Mouse (Mus musculus) adrenal gland, postnatal 14 days (tissue): ENCODE measurements at regions not wholly inside any gene's neighbourhood (a gene's known extent, or its start where the extent isn't known, plus 50 kb on each side); places are given as distances from the start of the nearest gene placed in this dataset.

ENCODE experiments used
- DNase-seq: peaks from one replicate; pipeline ENCODE4 v3.0.0; 2021; ENCODE audit warnings: mixed read lengths

DNA sequence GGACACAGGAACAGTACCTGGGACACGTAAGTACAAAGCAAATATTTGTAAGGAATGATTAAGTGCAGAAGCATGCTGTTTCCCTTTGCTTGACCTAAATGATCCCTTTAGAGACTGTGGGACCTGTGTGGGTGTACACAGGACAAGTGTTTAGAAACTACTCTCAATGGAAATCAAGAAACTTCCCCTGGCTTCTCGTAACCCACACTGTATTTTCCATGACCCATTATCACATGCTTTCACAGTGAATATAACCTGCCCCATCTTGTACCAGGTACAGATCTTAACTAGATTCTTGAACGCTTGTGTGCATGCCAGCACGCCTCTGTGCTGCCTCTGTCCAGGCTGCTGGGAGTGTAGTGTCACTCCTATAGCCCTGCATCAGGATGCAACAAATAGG is 177.8 kb upstream of the Ahr start:
- DNase-seq: no peak

DNA sequence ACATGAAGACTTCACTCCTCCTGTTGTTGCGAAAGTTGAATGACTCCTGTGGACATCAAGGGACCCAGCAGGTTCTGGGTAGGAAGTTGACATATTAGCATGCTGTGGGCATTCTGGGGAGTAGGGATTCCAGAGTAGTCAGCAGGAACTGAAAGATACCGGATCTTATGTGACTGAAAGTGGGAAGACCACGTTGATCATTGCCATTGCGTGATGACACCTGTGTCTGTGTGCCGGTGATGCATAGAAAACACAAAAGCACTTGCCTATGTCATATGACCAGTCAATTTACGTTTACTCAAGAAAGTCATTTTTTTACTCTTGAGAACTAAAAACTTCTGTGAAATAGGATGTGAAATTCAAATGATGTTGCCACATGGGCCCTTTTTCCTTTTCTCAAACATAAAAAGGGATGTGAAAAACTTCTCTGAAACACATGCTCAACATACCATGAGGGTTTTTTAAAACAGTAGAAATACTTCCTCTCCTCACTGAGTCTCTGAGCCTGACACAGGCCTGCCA is 176.8 kb upstream of the Ahr start:
- DNase-seq: no peak

DNA sequence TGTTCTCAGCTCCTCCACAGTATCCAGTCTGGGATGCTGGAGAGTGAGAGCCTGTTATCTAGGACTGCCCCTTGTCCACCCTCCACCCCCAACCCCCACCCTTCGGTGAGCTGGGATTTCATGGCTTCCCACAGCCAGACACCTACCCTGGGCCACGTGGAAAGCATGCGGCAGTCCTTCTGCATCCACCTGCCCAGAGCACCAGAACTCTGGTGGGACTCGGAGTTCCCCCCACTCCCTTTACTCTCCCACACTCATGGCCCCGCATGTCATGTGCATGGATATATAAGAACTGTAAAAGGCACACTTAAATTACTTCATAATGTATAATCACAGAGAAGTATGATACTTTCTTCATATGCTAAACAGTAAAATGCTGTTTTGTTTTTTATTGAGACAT is 175.5 kb upstream of the Ahr start:
- DNase-seq: no peak

DNA sequence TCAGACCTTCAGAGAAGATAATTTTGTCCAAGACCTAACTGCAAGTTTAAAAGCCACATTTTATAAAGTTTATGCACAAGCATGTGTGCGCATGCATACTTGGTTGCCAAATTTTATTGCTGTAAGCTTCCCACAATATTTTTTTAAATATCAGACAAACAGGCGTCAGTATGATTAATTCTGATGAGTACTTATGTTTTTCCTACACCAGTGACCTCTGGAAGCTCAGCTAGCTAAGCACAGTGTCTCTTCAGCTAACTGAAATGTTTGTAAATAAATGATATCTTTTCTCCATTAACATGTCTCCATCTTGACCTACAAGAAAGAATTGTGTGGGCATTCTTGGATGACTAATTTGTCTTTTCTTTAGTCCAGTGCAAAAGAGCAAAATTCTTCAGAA is 168.6 kb upstream of the Ahr start:
- DNase-seq: no peak

DNA sequence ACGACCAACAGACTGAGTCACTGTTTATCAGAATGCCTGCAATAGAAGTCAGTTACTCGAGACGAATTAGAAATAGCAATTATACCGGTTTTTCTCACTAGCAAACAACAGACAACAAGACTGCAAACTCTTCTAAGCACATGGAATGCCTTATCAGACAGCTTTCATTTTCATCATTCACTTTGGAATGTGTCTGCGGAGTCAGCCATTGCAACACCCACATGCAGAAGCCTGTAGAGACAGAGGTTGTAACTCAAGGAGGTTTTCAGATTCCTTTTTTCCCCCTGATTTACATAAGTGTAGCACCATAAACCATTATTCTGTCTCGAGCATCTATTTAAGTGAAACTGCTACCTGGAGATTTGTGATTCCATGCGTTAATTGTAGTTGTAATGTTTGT is 167.8 kb upstream of the Ahr start:
- no peak for DNase-seq

DNA sequence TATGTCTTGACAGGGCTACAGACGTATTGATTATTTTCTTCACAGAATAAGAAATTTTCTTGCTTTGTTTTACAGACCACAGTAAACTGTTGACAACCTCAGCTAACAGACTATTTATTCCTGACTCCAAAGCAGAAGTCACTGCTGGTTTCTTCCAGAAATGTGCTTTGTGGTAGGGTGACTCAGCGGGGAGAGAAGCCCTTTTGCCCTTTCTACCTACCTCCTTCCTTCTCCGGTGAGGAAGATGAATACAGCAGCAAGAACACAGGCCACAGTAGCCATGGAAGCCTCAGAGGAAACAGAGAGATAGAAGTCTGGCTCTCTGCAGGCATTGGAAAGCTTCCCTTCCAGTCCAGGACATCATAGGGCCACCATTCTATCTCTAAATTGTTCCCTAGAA is 159.4 kb upstream of the Ahr start:
- no peak for DNase-seq

DNA sequence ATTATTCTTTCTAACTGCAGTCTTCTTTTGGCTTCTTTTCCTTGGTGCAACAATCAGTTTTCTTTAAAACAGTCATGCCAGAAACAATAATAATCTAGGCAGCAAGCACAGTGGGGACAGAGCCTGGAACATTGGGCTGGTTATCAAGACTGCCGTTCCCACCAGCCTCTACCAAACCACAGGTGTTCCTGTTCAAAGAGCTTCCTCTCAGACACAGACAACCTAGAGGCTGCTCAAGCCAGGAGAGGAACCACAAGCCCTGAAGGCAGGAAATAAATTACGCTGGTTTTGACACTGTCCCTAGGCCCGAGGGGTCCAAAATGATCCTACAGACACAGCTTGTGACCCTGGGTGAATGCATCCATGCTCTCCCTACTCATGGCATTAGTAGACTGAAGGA is 156.1 kb upstream of the Ahr start:
- no peak for DNase-seq

DNA sequence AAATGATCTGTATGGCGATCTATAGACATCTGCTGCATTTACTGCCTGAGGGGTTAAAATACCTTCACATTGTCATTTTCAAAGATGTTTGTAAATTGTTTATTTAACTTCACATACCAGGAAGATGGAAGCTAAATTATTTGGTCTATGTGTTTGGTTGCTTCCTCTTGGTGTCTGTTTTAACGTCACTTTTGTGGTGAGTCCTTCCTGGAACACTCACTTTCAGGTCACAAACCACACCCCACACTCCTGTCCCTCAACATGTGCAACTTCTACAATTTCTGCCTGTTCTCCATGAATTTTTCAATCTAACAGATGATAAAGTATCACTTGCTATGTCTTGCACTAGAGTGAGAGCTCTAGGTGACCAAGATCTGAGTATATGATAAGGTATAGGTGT is 151.4 kb upstream of the Ahr start:
- DNase-seq: no peak

DNA sequence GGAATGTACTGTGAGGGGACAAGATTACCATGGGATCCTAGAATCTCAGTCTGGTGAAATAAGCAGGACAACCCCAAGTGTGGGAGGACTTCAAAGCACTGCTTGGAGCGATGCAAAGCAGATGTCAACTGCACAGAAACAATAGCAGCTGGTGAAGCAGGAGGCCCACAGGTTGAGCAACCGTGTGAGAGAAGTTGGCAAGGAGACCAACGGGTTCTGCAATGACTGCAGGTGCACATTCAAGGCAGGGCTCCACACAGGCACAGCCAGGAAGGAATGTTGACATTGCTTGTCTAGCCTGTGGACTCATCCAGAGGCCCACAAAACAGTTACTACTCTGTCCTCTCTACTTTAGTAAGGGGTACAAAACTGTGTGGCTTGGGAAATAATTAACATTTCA is 150.4 kb upstream of the Ahr start:
- no peak for DNase-seq

DNA sequence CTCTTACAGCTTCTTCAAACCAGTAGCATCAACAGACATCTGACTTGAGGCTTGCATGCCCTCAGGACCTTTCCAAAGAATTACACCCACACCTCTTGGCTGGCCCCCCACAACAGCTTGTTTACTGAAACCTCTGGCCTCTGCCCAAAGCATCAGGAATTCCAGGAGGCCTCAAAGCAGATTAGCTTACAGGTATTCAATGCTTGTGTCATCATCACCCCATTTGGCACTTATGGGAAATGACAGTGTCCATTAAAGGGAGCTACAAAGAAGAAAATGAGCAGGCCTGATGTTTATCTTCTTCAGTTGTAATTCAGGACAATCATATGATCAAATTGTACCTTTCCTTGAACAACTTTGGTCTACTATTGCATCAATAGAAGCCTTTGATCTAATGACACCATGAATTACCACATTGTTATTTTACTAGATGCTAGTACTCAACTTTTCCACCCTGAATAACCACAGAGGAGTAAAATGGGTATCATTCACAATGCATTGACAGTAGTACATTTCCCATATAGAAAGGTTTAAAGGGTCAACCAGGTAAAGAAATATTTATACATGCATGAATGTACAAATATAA is 147.1 kb upstream of the Ahr start:
- DNase-seq: no peak

DNA sequence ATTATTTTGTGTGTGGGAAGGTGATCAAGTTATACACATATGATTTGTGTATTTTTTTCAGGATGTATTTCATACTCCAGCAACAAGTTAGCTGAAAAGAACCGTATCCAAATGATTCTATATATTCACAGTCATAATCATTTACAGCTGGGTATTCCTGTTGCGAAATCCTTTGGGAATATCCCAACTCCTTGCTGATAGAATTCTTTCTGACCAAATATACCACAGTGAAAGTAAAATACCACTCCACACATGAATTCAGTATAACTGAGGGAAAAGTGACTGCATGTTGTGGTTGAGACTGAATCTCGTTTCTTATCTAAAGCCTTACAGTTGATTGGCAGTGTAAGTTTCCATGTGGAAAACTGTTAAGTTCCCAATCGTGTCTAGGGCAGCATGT is 145.1 kb upstream of the Ahr start:
- DNase-seq: no peak

DNA sequence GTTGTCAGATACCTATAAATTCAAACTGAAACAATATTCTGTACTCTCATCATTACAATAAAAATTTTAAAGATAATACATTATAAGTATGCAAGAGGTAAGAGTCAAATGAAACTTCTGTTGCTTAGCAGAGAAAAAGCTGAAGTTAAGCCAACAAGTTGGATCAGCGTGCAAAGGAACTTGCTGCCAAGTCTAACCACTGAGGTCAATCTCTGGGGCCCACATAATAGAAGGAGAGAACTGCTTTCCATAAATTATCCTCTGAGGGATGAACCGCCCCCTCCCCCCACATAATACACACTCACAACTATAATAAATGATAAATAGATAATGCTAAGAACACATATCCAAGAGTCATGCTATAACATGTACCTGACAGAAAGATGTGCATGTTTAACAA is 144.2 kb upstream of the Ahr start:
- DNase-seq: no peak

DNA sequence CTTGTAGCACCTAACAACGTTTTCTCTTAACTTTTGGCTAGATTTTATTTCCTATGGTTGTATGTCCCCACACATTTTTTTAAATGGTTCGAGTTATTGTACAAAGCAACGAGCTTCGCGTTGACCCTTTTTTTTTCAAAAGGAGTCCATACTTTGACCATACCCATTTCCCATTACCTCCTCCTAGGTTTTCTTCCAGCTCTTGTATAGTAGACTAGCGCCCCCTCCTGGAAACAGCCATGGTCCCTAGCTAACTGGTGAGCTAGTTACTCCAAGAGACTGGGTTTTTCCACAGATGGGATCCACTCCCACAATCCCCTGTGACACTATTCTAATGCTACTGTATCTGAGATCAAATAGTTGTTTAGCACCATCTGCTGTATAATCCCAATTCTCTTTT is 139.6 kb upstream of the Ahr start:
- peak; percentile 74 for DNase-seq

DNA sequence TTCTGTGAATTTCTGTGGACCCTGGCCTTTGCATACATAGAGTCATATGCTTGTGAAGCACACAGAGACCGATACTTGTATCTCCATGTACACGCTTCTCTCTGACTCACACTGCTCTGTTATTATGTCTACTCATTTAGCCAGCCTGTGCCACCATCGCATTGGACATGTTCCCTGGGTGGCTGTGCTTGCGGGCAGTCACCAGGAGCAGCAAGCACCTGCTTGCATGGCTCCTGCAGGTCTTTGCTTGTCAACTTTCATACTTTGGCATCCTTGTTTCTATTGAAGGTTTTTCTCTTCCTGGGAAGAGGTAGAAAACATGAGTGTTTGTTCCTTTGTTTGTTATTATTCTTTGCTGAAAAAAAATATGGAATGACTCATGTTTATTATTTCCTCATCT is 136.1 kb upstream of the Ahr start:
- DNase-seq: no peak

DNA sequence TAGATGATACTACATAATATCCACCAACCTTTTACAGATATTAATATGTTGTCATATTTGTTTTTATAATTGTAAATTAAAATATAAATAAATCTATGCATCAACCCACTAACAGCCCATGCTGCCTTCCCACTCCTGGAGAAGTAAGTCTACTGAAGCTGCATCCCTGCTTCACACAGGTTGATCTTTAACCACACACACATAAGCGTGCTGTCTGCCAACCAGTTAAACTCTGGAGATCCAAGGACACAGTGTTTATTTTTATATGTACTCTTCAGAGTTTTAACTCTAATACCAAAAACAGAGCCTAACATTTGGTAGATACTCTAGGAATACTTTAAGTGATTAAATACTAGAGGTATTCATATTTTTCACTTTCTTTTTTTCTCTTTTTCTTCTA is 133.9 kb upstream of the Ahr start:
- DNase-seq: no peak

DNA sequence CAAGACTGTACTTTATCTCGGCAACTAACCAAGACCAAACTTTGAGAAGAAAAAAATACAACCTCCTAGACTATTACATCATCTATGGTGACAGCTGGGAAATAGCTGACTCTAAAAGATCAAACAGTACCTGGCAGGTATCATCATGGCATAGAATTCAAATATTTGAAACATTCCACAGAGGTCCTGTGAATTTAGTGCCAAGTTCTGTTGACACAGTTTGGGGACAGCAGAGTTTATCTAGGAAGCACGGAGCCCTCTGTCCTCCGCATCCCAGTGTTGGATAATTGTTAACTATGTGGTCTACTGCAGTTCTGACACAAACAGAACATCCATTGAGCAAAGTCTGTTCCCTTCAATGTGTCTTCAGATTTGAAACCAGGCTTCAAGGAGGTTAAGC is 132.9 kb upstream of the Ahr start:
- no peak for DNase-seq

DNA sequence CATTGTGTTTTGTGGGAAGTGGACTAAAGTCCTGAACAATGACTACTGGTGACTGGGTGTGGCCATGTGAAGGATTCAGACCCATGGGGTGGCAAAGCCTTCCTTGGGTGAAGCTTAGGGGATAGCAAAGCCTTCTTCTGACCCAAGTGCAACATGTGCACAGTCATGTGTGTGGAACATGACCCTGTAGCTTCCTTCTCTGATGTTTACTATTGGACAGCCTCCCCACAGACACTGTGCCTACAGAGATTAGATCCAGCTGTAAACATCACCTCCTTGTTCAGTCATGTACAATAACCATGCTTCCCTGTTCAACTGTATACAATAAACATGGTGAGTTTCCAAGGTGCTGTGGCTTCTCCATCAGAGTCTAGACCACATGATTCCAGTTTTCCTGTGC is 132.4 kb upstream of the Ahr start:
- no peak for DNase-seq

DNA sequence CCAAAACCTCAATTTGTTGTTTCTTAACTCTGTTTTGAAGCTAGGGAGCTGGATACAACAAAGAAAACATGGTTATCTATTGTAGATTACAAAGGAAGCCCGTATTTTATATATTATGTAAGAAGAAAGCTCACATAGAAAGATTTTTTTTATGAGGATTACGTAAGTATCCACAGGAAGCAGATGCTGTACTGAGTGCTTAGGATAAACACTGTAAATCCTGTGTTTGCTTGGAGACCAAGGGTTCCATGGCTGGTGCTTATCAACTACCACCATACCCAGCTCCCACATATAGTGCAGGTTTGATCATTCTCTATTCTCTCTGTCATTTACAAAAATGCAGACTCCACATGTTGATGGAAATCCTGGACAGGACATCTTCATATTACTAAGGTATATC is 131.2 kb upstream of the Ahr start:
- DNase-seq: no peak

DNA sequence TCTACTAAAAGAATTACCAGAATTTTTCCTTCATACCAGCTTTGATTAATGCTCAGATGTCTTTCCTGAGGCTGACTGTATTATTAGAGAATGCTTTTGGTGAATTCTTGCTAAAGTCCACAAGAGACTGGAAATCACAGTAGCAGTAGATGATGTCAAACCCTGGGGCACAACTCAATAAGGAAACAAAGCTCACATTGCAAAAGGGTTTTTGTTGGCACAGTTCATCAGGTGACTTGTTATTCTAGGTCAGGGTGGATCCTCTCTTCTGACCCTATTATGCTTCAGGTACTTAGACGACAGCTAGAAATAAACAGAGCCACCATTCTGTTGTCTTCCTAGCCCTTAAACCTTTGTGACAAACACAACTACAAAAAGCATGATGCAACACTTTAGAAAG is 128.2 kb upstream of the Ahr start:
- no peak for DNase-seq

DNA sequence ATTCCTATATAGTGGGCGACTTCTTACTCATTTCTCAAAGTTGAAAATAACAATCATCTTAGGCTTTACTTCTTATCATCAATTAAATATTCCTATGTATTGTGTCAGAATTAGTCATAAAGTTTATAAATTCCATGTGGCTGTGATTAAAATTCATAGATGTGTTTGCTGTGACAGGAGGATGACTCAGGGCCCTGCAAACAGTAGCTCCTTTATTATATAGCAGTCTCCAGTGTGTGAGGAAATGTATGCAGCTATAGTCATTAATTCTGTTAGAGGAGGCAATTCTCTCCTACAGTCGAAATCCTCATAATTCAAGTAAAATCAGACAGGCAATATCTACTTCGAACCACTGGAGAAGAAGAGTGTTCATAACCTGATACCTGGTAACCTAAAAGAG is 121.7 kb upstream of the Ahr start:
- DNase-seq: no peak

DNA sequence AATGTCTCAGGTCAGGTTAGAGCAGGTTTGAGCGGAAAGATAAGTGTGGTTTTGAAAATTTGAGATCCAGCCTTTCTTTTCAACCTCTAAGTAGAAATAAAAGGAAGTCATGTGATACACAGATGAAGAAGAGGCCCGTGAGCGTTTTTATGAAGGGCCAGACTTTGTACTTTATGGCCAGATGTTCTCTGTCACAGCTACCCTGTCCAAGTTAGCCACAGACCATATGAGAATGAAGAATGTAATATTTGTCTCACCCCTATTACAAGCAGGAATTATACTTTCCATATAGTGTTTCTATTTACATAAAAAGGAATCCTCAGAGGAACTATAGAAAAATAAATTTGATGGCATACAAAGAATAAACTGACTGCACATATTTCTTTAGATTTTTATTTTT is 114.9 kb upstream of the Ahr start:
- DNase-seq: no peak

DNA sequence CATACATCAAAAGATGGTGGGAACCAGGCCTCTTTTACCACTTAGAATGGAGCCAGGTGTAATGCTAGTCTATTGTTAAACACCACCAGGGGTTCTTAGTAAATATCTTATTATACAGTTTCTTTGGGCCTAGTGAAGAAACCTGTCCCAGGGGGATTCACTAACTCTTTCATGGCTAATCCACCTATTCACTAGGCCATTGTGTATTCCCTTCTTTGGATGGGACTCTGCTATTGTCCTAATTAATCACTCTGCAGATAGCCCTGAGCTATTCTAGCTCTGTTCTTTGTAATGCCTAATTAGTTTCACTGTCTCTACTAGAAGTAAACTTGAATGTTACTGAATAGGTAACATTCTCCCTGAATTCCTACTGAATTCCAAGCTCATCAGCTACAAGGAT is 107.6 kb upstream of the Ahr start:
- DNase-seq: no peak

DNA sequence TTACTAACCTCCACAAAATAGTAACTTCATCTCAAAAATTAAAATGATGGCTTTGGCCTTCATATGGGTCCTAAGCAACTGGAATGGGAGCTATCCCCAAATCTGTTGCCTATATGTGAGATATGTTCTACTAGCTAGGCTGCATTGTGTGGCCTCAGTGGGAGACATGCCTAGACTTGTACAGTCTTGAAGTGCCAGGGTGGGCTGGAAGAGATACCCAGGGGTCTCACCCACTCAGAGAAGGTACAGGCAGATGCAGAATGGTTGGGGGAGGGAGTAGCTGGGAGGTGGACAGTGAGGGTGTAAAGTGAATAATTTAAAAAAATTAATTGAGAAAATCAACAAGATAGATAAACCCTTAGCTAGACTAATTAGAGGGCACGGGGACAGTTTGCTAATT is 106.9 kb upstream of the Ahr start:
- DNase-seq: no peak

DNA sequence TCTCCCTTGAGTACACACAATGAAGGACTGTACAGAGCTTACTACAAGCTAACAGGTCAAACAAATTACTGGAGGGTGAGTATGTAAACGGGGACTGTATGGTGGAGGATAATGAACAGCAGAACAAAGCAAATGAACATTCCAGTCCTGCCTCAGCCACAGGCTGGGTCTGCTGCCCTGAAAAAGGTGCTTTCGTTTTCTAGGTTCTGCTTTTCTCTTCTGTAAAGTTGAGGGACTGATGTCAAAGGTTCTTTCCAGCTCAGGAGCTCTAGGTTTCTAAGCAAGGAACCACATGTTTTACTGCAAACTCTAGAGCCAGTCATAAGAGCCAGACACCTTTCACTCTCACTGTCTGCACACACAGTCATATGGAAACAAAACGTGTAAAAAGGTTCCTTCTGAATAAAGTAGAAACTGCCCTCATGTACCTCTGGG is 106.1 kb upstream of the Ahr start:
- no peak for DNase-seq

DNA sequence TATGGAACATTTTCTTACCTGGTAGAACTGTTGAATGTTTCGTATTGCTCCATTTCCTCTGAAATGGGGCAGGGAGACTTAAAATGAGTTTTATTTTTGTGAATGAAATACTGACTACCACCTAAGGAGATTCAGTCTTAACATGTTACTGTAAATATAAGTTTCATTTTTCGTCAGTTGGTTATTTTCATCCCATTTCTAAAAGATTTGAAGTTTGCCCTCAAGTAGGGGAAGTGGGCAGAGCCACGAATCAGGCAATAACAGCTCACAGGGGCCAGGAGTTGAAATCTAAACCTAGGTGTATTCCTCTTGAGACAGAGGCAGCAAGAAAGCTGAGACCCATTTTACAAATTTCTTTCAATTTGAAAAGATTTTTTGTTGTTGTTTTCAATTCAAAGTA is 88.6 kb upstream of the Ahr start:
- no peak for DNase-seq
